Mouse (Mus musculus): ENCODE results near the gene Pnpla6. TPM values are rescaled to one million over a fixed set of nuclear protein-coding genes. Genes with fewer than 3 reads are reported as not detected.

Pnpla6 gene
- total RNA-seq, 2 experiments from 2014 or later, result 71.8 to 76.2 TPM

- DNase-seq (ENCODE audit: low spot score in 2 of 2), result peak; percentile 50 to 62
These were observed 13.0 kb upstream of the Pnpla6 start for GRCm38 (mm10) chr8:3502217-3502616.

DNA sequence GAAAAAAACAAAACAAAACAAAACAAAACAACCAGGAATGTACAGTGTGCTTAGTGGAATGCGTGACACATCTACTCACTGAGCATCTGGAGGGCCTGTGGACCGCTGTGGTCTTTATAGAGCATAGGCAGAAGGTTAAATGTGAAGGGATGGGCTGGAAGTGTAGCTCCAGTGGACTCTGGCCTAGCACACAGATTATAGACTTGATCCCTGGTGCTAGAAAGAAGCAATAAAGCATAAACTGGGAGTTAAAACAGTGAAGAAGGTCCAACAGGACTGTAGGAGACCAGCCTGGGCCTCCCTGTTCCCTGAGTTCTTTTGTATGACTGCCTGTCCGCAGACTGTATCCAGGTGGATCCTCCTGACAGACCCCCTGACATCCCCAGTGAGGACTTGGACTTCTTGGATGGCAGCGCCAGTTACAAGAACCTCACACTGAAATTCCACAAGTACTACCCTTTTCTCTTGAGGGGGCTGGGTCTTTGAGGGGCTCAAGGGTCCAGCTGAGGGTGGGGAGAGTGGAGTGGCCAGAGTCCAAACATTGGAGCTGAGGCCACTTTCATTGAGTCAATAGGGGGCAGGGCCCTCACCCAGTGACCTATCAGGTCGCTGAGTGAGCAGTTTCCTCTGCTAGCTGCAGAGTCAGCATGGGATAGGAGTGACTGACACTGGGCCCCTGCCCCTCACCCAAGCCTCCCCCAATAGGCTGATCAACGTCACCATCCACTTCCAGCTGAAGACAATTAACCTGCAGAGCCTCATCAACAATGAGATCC lies 7.0 kb upstream of the Pnpla6 start:
- DNase-seq (ENCODE audit: low spot score in 2 of 2), result no peak

- DNase-seq (ENCODE audit: low spot score in 2 of 2), result no peak
These were observed 420 bp upstream of the Pnpla6 start for GRCm38 (mm10) chr8:3514681-3515247.

- DNase-seq (ENCODE audit: low spot score in 2 of 2), result peak; percentile 50 to 69
These were observed 710 bp downstream of the Pnpla6 start for GRCm38 (mm10) chr8:3515771-3516417.

GRCm38 (mm10) chr8:3516450-3517116 lies 1.4 kb downstream of the Pnpla6 start:
- DNase-seq (ENCODE audit: low spot score in 2 of 2), result peak; percentile 94 to 98

- peak in 1 of 2 experiments; percentile 20 for DNase-seq (ENCODE audit: low spot score in 2 of 2)
These were observed 1.9 kb downstream of the Pnpla6 start for GRCm38 (mm10) chr8:3517117-3517495.

GRCm38 (mm10) chr8:3522007-3522697 lies 7.0 kb downstream of the Pnpla6 start:
- DNase-seq (ENCODE audit: low spot score in 2 of 2), result no peak

DNA sequence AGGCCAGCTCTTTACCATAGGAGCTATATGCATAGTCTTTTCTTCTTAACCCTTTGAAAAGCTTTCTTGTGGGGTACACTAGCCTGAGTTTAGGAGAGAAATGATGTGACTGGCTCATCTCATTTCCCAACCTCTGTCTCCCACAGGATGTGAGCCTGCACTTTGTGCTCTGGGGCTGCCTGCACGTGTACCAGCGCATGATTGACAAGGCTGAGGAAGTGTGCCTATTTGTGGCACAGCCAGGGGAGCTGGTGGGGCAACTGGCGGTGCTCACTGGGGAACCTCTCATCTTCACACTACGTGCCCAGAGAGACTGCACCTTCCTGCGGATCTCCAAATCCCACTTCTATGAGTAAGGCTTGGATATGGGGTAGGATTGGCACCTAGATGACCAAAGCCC lies 15.6 kb downstream of the Pnpla6 start:
- no peak for DNase-seq (ENCODE audit: low spot score in 2 of 2)

DNA sequence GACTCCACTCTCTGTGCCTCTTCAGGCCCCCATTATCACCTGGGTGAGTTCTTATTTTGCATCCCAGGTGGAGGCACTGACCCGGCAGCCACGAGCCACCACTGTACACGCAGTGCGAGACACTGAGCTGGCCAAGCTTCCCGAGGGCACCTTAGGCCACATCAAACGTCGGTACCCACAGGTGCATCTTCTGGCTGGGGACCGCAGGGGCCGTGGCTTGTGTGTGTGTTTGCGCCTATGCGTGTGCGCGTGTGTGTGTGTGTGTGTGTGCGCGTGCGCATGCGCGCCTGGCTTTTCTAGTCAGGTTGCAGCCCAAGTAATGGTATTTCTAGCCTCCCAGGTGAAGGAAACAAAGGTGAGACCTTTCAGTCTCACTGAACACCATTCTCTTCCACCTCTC lies 16.8 kb downstream of the Pnpla6 start:
- no peak for DNase-seq (ENCODE audit: low spot score in 2 of 2)

- no peak for DNase-seq (ENCODE audit: low spot score in 2 of 2)
These were observed 21.1 kb downstream of the Pnpla6 start for GRCm38 (mm10) chr8:3536053-3536841.

GRCm38 (mm10) chr8:3536940-3537339 lies 21.8 kb downstream of the Pnpla6 start:
- DNase-seq (ENCODE audit: low spot score in 2 of 2), result no peak

GRCm38 (mm10) chr8:3537666-3538065 lies 22.5 kb downstream of the Pnpla6 start:
- DNase-seq (ENCODE audit: low spot score in 2 of 2), result no peak

- no peak for DNase-seq (ENCODE audit: low spot score in 2 of 2)
These were observed 24.0 kb downstream of the Pnpla6 start for GRCm38 (mm10) chr8:3539146-3539545.

- no peak for DNase-seq (ENCODE audit: low spot score in 2 of 2)
These were observed 24.9 kb downstream of the Pnpla6 start for GRCm38 (mm10) chr8:3540076-3540475.

DNA sequence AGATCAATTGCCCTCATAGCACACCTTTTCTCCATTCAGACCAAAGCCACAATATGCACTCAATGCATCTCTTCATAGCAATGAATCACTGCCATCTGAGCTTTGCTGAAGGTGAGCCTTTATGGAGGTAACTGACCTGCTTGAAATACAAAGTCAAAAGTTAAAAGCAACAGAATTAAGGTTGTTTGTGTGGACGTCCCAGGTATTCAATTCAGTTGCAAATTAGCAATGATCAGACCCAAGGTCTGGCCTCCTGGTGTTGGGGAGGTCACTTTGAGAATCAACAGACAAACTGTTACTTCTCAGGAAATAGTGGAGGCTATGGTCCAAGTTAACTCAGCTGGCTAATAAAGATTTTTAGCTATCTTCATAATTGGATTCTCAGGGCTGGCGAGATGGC lies 31.3 kb downstream of the Pnpla6 start:
- no peak for DNase-seq (ENCODE audit: low spot score in 2 of 2)

DNA sequence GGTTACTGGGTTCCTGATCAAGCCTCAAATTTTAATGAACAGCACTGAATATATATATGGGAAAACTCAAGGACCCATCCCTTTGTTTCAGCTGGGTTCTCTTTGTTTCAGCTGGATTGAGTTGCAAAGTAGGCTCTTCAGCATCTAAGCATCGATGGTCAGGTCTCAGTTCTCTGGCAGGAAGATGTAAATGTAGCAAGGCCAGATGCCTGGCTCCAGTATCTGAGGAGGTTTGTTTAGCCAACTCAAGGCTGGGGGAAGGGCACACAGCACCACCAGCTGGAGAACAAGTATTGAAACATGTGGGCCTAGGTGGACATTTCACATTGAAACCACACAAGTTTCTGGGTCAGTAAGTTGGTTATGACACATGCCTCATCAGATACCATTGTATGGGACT lies 37.1 kb downstream of the Pnpla6 start:
- DNase-seq (ENCODE audit: low spot score in 2 of 2), result no peak

DNA sequence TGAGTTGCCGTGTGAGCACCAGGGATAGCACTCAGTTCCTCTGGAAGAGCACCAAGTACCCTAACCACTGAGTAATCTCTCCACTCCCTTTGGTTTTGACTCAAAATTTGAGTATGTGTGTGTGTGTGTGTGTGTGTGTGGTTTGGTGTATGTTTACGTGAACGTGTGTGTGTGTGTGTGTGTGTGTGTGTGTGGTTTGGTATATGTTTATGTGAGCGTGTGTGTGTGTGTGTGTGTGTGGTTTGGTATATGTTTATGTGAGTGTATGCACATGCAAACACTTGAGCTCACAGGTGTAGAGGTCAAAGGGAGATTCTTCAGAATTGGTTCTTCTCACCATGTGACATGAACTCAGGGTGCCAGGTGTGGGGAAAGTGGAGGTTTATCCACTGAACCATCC lies 40.9 kb downstream of the Pnpla6 start:
- DNase-seq (ENCODE audit: low spot score in 2 of 2), result no peak

- DNase-seq (ENCODE audit: low spot score in 2 of 2), result no peak
These were observed 52.6 kb downstream of the Pnpla6 start, which contains the start of gene C330021F23Rik for GRCm38 (mm10) chr8:3567641-3568371. C330021F23Rik (plus strand) TSS chr8:3567990.

- no peak for DNase-seq (ENCODE audit: low spot score in 2 of 2)
These were observed 53.2 kb downstream of the Pnpla6 start for GRCm38 (mm10) chr8:3568378-3568777.

DNA sequence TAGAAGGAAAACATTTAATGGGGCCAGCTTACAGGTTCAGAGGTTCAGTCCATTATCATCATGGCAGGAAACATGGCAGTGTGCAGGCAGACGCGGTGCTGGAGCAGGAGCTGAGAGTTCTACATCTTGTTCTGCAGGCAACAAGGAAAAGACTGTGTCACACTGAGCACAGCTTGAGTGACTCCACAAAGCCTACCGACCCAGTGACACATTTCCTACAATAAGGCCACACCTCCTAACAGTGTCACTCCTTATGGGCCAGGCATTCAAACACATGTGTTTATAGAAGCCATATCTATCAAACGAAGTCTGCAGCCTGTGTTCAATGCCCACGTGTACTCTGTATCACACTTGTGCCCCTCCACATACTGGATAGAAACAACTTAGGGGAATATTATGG lies 54.6 kb downstream of the Pnpla6 start:
- no peak for DNase-seq (ENCODE audit: low spot score in 2 of 2)

Measured in layer of hippocampus, adult 18-20 months (tissue).